In genomic region chr9:108740062-108740461, GRCm38 (mm10) we compare ENCODE assay signal across 13 mouse cellular contexts. TPM values are rescaled to one million over a fixed set of nuclear protein-coding genes. Genes with fewer than 3 reads are reported as not detected.
A peak's percentile ranks its signal among the peaks of the same experiment; 100 is the strongest.
DNase-seq lines count a peak whose midpoint lies in the region; ATAC-seq and TF ChIP-seq lines count a peak whose summit lies in the region.
"Had no signal": no experiment of that assay in that cellular context is flagged by ENCODE, and none has a peak within 500 bp of the region (broad histone marks: within the 10 kb centered on the region; RNA-seq: fewer than 3 reads in every experiment).

No protein-coding gene starts in this region.

- peak; percentile 43 for DNase-seq in CD4-positive, CD25-positive, alpha-beta regulatory T cell, adult 2 months (ENCODE audit: low read depth, low spot score)
- peak; percentile 30 for DNase-seq in kidney, adult 9 months
- no peak for DNase-seq in kidney, adult 11 months
- DNase-seq in 3T3-L1 (ENCODE audit: low read depth, low spot score): peak; percentile 45
- no peak for DNase-seq in testis, postnatal 10 days (ENCODE audit: low spot score)
- DNase-seq: adrenal gland, adult 8-10 months; heart, postnatal 4 days; kidney, adult 18-20 months had no signal

- 0 out of 2 replicates have a peak overlapping the region, but pooled peaks have one; percentile 30 for H3K27ac ChIP-seq in embryonic fibroblast, embryonic 13.5 days (ENCODE audit: insufficient read depth, low read length)
- H3K27ac ChIP-seq: liver, embryonic 15.5 days had no signal

- TF ChIP-seq POLR2A in embryonic fibroblast, embryonic 13.5 days (IDR thresholded peaks at IDR 0.05; ENCODE audit: low read depth, low read length): no peak

- H3K4me1 ChIP-seq in embryonic fibroblast, embryonic 13.5 days (ENCODE audit: control insufficient read depth, insufficient read depth, low read length): peaks cover 2% of the 10 kb centered on the region
- H3K4me1 ChIP-seq: liver, embryonic 15.5 days had no signal

- no peak for ATAC-seq in CD4-positive, CD25-positive, alpha-beta regulatory T cell, adult 4 months
- ATAC-seq in erythroblast, adult 5-6 weeks (replicated peaks; ENCODE audit: low FRiP score, poor library complexity, severe bottlenecking): no peak

- no peak overlapping the region for H3K4me3 ChIP-seq in embryonic fibroblast, embryonic 13.5 days (ENCODE audit: insufficient read depth, low read length)
- H3K4me3 ChIP-seq: erythroblast, embryonic 14.5 days; liver, embryonic 15.5 days had no signal

- TF ChIP-seq CTCF in embryonic fibroblast, embryonic 13.5 days (IDR thresholded peaks at IDR 0.05; ENCODE audit: borderline replicate concordance, insufficient read depth, low read length): no peak

RNA-seq across cellular contexts. Expression of gene Ip6k2, which starts 43.5 kb away (rescaled TPM):
- 10 to 100 TPM; 20.1 to 27.6 TPM for polyA plus RNA-seq in CD4-positive, CD25-positive, alpha-beta regulatory T cell, adult 4 months (2017; shearing (Covaris generic))
- 83.0 and 93.8 TPM in 2 replicates for polyA plus RNA-seq in embryonic fibroblast, embryonic 13.5 days (2011; ENCODE audit: insufficient read length, low read depth, missing spikeins)
- total RNA-seq in erythroblast, adult 5-6 weeks (2015; ENCODE audit: low replicate concordance): 4.2 and 20.9 TPM in 2 replicates
- 47.5 and 61.2 TPM in 2 replicates for total RNA-seq in erythroblast, adult 5-6 weeks (2017; ENCODE audit: low replicate concordance)

RNA-seq across cellular contexts. Expression of gene Prkar2a, which starts 50.9 kb away (rescaled TPM):
- polyA plus RNA-seq in CD4-positive, CD25-positive, alpha-beta regulatory T cell, adult 4 months (2017; shearing (Covaris generic)): 1 to 10 TPM; 3.7 to 6.7 TPM
- 61.9 and 78.8 TPM in 2 replicates for polyA plus RNA-seq in embryonic fibroblast, embryonic 13.5 days (2011; ENCODE audit: insufficient read length, low read depth, missing spikeins)
- total RNA-seq in erythroblast, adult 5-6 weeks (2015; ENCODE audit: low replicate concordance): 2.9 and 5.9 TPM in 2 replicates
- 1.4 and 3.1 TPM in 2 replicates for total RNA-seq in erythroblast, adult 5-6 weeks (2017; ENCODE audit: low replicate concordance)

Comparison
In these comparisons a context has a peak if more than half of its experiments do, and no peak if none do; other contexts are left out.
1. DNase-seq: peak in CD4-positive, CD25-positive, alpha-beta regulatory T cell, adult 2 months (single experiment), kidney, adult 9 months (single experiment) and 3T3-L1 (single experiment); none in kidney, adult 11 months (single experiment) and testis, postnatal 10 days (single experiment).